Mouse (Mus musculus) lung, embryonic 15.5 days (tissue): Measurements from ENCODE around the gene Hcrt. TPM values are rescaled to one million over a fixed set of nuclear protein-coding genes. Genes with fewer than 3 reads are reported as not detected.

ENCODE experiments used
- ATAC-seq: fragments of 200-750 bp; cut with Nextera tagmentation; 2 replicates; pipeline ENCODE4 v1.8.0; 2017; ENCODE audit warnings: moderate number of reproducible peaks, borderline replicate concordance; ENCODE audit not compliant: low FRiP score, low TSS enrichment; ENCODE audit errors: extremely low read depth
- H3K27ac ChIP-seq: fragments of 300-500 bp; sonication (generic); 2 replicates; pipeline ENCODE4 v1.5.1; 2015; ENCODE audit warnings: moderate library complexity, mild to moderate bottlenecking, inconsistent platforms
- H3K27me3 ChIP-seq: fragments of 300-500 bp; sonication (generic); 2 replicates; pipeline ENCODE4 v1.6.1; 2015; ENCODE audit warnings: inconsistent platforms
- H3K36me3 ChIP-seq: fragments of 300-500 bp; sonication (generic); 2 replicates; pipeline ENCODE4 v1.6.1; 2015; ENCODE audit warnings: inconsistent platforms
- H3K4me1 ChIP-seq: fragments of 300-500 bp; sonication (generic); 2 replicates; pipeline ENCODE4 v1.6.1; 2015; ENCODE audit warnings: inconsistent platforms
- H3K4me2 ChIP-seq: fragments of 300-500 bp; sonication (generic); 2 replicates; pipeline ENCODE4 v1.6.1; 2015; ENCODE audit warnings: inconsistent platforms, mild to moderate bottlenecking, moderate library complexity
- H3K4me3 ChIP-seq: fragments of 300-500 bp; sonication (generic); 2 replicates; pipeline ENCODE4 v1.5.1; 2015; ENCODE audit warnings: mild to moderate bottlenecking, inconsistent platforms
- H3K9ac ChIP-seq: fragments of 300-500 bp; sonication (generic); 2 replicates; pipeline ENCODE4 v1.6.1; 2015; ENCODE audit warnings: inconsistent platforms
- H3K9me3 ChIP-seq: fragments of 300-500 bp; sonication (generic); 2 replicates; pipeline ENCODE4 v1.6.1; 2016; ENCODE audit warnings: inconsistent platforms
- WGBS: fragments of 180-500 bp; shearing (Covaris S2); methylation state at CpG from one replicate; pipeline ENCODE4 v1.1.7; 2015; 5-methylcytosine and 5-hydroxymethylcytosine counted together
- polyA plus RNA-seq: library from polyadenylated mRNA; unstranded; fragments of >200 nt; fragmentation: Nextera tagmentation; extraction: Ambion mirVana; gene quantifications from 2 replicates; pipeline ENCODE4 v1.2.1, GENCODE M21; 2015

The Hcrt gene
- polyA plus RNA-seq, 1 experiment from 2014 or later = not detected

- ATAC-seq = no peak
- Histone ChIP-seq H3K36me3 (peaks cover 37% of the 10 kb centered on the region), H3K9me3 (no peaks in the 10 kb centered on the region), H3K27me3 (no peaks in the 10 kb centered on the region), H3K4me1 (peaks cover 44% of the 10 kb centered on the region), H3K9ac (no peak overlapping the region), H3K4me3 (no peak overlapping the region), H3K4me2 (no peak overlapping the region), H3K27ac (no peak overlapping the region)
- 82% methylated on average over 3 of the region's 3 CpGs for whole genome bisulfite sequencing
Observed at GRCm38 (mm10) chr11:100716649-100717048, 46.1 kb downstream of the Hcrt start.

- Histone ChIP-seq H3K9ac (no peak overlapping the region), H3K4me1 (peaks cover 38% of the 10 kb centered on the region), H3K27ac (no peak overlapping the region), H3K4me3 (no peak overlapping the region), H3K9me3 (no peaks in the 10 kb centered on the region), H3K4me2 (no peak overlapping the region), H3K36me3 (peaks cover 40% of the 10 kb centered on the region), H3K27me3 (no peaks in the 10 kb centered on the region)
- ATAC-seq = no peak
- 84% methylated on average over 6 of the region's 6 CpGs for WGBS
Observed at GRCm38 (mm10) chr11:100714948-100715347, 47.8 kb downstream of the Hcrt start.

- Histone ChIP-seq H3K9ac (peak overlapping the region; percentile 48; the same call in 1 of the 2 replicates), H3K9me3 (no peaks in the 10 kb centered on the region), H3K27ac (peak overlapping the region; percentile 69), H3K36me3 (peaks cover 42% of the 10 kb centered on the region), H3K4me3 (no peak overlapping the region), H3K4me1 (peaks cover 34% of the 10 kb centered on the region), H3K27me3 (no peaks in the 10 kb centered on the region), H3K4me2 (peak overlapping the region; percentile 65)
- 42% methylated on average over 6 of the region's 6 CpGs for WGBS
- no peak for ATAC-seq
Observed at GRCm38 (mm10) chr11:100714534-100714915, 48.2 kb downstream of the Hcrt start.

GRCm38 (mm10) chr11:100713735-100714533, 48.8 kb downstream of the Hcrt start, which contains the start of gene Hspb9:
Gene Hspb9, plus strand, starts transcription at chr11:100713850.
- 7% methylated on average over 37 of the region's 38 CpGs for WGBS
- H3K27ac ChIP-seq = peak within 1 kb of the TSS; percentile 69
- ATAC-seq = no peak

GRCm38 (mm10) chr11:100713174-100713573, 49.6 kb downstream of the Hcrt start:
- Histone ChIP-seq H3K9ac (peak overlapping the region; percentile 48), H3K4me2 (peak overlapping the region; percentile 65), H3K27ac (peak overlapping the region; percentile 69), H3K27me3 (no peaks in the 10 kb centered on the region), H3K36me3 (peaks cover 48% of the 10 kb centered on the region), H3K4me1 (peaks cover 32% of the 10 kb centered on the region), H3K9me3 (no peaks in the 10 kb centered on the region), H3K4me3 (peak overlapping the region; percentile 34; the same call in 1 of the 2 replicates)
- WGBS = 57% methylated on average over 4 of the region's 4 CpGs
- ATAC-seq = no peak

More at GRCm38 (mm10) chr11:100713735-100714533, 48.8 kb downstream of the Hcrt start, which contains the start of gene Hspb9:
- Histone ChIP-seq H3K4me1 (peaks cover 32% of the 10 kb centered on the region), H3K9ac (peak within 1 kb of the TSS; percentile 48), H3K9me3 (no peaks in the 10 kb centered on the region), H3K4me3 (peak within 1 kb of the TSS; percentile 34), H3K36me3 (peaks cover 48% of the 10 kb centered on the region), H3K27me3 (no peaks in the 10 kb centered on the region), H3K4me2 (peak within 1 kb of the TSS; percentile 82)

- no peaks in the 10 kb centered on the region for H3K27me3 ChIP-seq
- peak within 1 kb of the TSS; percentile 81 for H3K27ac ChIP-seq
- WGBS = 2% methylated on average over 47 of the region's 48 CpGs
- no peaks in the 10 kb centered on the region for H3K9me3 ChIP-seq
- H3K4me2 ChIP-seq = peak within 1 kb of the TSS; percentile 82
- H3K4me1 ChIP-seq = peaks cover 32% of the 10 kb centered on the region
- H3K9ac ChIP-seq = peak within 1 kb of the TSS; percentile 99
- peaks cover 47% of the 10 kb centered on the region for H3K36me3 ChIP-seq
- H3K4me3 ChIP-seq = peak within 1 kb of the TSS; percentile 100
- ATAC-seq = peak; percentile 88
Observed at GRCm38 (mm10) chr11:100711783-100712615, 50.7 kb downstream of the Hcrt start, which contains the start of gene Kat2a. Gene Kat2a, minus strand, starts transcription at chr11:100712465.

Other genes with a start within 250 kb of the Hcrt start
- 151 and 153 TPM in 2 replicates for gene Acly, start 234.9 kb downstream of the Hcrt start, polyA plus RNA-seq
- 1.6 and 2.6 TPM in 2 replicates for gene Ttc25, start 217.3 kb downstream of the Hcrt start, polyA plus RNA-seq
- 28.7 and 32.3 TPM in 2 replicates for gene Cnp, start 188.0 kb downstream of the Hcrt start, polyA plus RNA-seq
- 57.1 and 58.7 TPM in 2 replicates for gene Nkiras2, start 143.7 kb downstream of the Hcrt start, polyA plus RNA-seq
- gene Dnajc7, start 142.8 kb downstream of the Hcrt start, polyA plus RNA-seq = 215 and 229 TPM in 2 replicates
- gene Zfp385c, start 70.5 kb downstream of the Hcrt start, polyA plus RNA-seq = 0.06 and 0.13 TPM in 2 replicates
- gene Dhx58, start 58.7 kb downstream of the Hcrt start, polyA plus RNA-seq = 3.0 and 3.8 TPM in 2 replicates
- 52.9 and 56.1 TPM in 2 replicates for gene Kat2a, start 50.5 kb downstream of the Hcrt start, polyA plus RNA-seq
- 0.23 and 0.32 TPM in 2 replicates for gene Hspb9, start 49.1 kb downstream of the Hcrt start, polyA plus RNA-seq
- gene Rab5c, start 24.7 kb downstream of the Hcrt start, polyA plus RNA-seq = 24.4 and 26.0 TPM in 2 replicates
- gene Kcnh4, start 3.0 kb downstream of the Hcrt start, polyA plus RNA-seq = 0.04 TPM in 1 of 2 replicates, not detected in the other
- gene Ghdc, start 8.0 kb upstream of the Hcrt start, polyA plus RNA-seq = 6.1 and 6.4 TPM in 2 replicates
- 28.1 TPM in 2 replicates for gene Stat5b, start 87.8 kb upstream of the Hcrt start, polyA plus RNA-seq
- 8.2 and 9.5 TPM in 2 replicates for gene Stat5a, start 96.4 kb upstream of the Hcrt start, polyA plus RNA-seq
- gene Stat3, start 176.6 kb upstream of the Hcrt start, polyA plus RNA-seq = 41.2 and 53.4 TPM in 2 replicates
- gene Cavin1, start 208.0 kb upstream of the Hcrt start, polyA plus RNA-seq = 392 and 425 TPM in 2 replicates
- gene Atp6v0a1, start 246.5 kb upstream of the Hcrt start, polyA plus RNA-seq = 36.7 and 37.8 TPM in 2 replicates